Mouse (Mus musculus) midbrain, postnatal 0 days (tissue): ENCODE measurements around the gene Hif3a. TPM values are rescaled to one million over a fixed set of nuclear protein-coding genes. Genes with fewer than 3 reads are reported as not detected.

Experiments used
- ATAC-seq: fragments of 200-750 bp; cut with Nextera tagmentation; 2 replicates; pipeline ENCODE4 v1.8.0; 2017; ENCODE audit warnings: moderate number of reproducible peaks, mild to moderate bottlenecking, moderate TSS enrichment, moderate library complexity; ENCODE audit not compliant: low FRiP score
- DNase-seq: peaks from one replicate; pipeline ENCODE4 v3.0.0-alpha.2; 2015; ENCODE audit warnings: low spot score
- H3K27ac ChIP-seq: fragments of 300-500 bp; sonication (generic); 2 replicates; pipeline ENCODE4 v1.5.1; 2014; ENCODE audit warnings: low read depth, mild to moderate bottlenecking, low read length, mixed read lengths
- H3K27me3 ChIP-seq: fragments of 300-500 bp; sonication (generic); 2 replicates; pipeline ENCODE4 v1.6.1; 2014; ENCODE audit warnings: low read length, control low read depth, mixed read lengths; ENCODE audit not compliant: insufficient read depth
- H3K36me3 ChIP-seq: fragments of 300-500 bp; sonication (generic); 2 replicates; pipeline ENCODE4 v1.6.1; 2014; ENCODE audit warnings: low read length, control low read depth, mixed read lengths; ENCODE audit not compliant: insufficient read depth
- H3K4me1 ChIP-seq: fragments of 300-500 bp; sonication (generic); 2 replicates; pipeline ENCODE4 v1.6.1; 2014; ENCODE audit warnings: mild to moderate bottlenecking, control low read depth, antibody characterized with exemption, low read length, mixed read lengths; ENCODE audit not compliant: insufficient read depth
- H3K4me2 ChIP-seq: fragments of 300-500 bp; sonication (generic); 2 replicates; pipeline ENCODE4 v1.6.1; 2014; ENCODE audit warnings: low read depth, mild to moderate bottlenecking, low read length, mixed read lengths; ENCODE audit not compliant: poor library complexity, severe bottlenecking
- H3K4me3 ChIP-seq: fragments of 300-500 bp; sonication (generic); 2 replicates; pipeline ENCODE4 v1.5.1; 2014; ENCODE audit warnings: low read depth, mild to moderate bottlenecking, low read length, moderate library complexity
- H3K9ac ChIP-seq: fragments of 300-500 bp; sonication (generic); replicated peaks from 2 replicates; pipeline ENCODE4 v1.6.1; 2014; ENCODE audit warnings: mild to moderate bottlenecking, low read length, moderate library complexity, mixed read lengths; ENCODE audit not compliant: poor library complexity, severe bottlenecking
- H3K9me3 ChIP-seq: fragments of 300-500 bp; sonication (generic); 2 replicates; pipeline ENCODE4 v1.6.1; 2016; ENCODE audit warnings: low read length, control low read depth
- CTCF ChIP-seq: IDR thresholded peaks from 2 replicates; pipeline ENCODE4 v1.5.1; 2016; ENCODE audit warnings: antibody characterized with exemption, mild to moderate bottlenecking
- WGBS: fragments of 180-500 bp; shearing (Covaris S2); extraction: QIAGEN DNeasy Blood & Tissue Kit; methylation state at CpG from one replicate; pipeline ENCODE4 v1.1.7; 2014; 5-methylcytosine and 5-hydroxymethylcytosine counted together
- polyA plus RNA-seq: library from polyadenylated mRNA; unstranded; fragments of >200 nt; fragmentation: Nextera tagmentation; extraction: Ambion mirVana; gene quantifications from 2 replicates; pipeline ENCODE4 v1.2.1, GENCODE M21; 2015
- total RNA-seq: library from RNA; depleted of rRNA; stranded (reverse); fragments of >200 nt; gene quantifications from 2 replicates; pipeline ENCODE4 v1.2.3, GENCODE M21; 2014

The Hif3a gene
- total and polyA plus RNA-seq, 2 experiments from 2014 or later = 2.7 to 13.6 TPM

DNA sequence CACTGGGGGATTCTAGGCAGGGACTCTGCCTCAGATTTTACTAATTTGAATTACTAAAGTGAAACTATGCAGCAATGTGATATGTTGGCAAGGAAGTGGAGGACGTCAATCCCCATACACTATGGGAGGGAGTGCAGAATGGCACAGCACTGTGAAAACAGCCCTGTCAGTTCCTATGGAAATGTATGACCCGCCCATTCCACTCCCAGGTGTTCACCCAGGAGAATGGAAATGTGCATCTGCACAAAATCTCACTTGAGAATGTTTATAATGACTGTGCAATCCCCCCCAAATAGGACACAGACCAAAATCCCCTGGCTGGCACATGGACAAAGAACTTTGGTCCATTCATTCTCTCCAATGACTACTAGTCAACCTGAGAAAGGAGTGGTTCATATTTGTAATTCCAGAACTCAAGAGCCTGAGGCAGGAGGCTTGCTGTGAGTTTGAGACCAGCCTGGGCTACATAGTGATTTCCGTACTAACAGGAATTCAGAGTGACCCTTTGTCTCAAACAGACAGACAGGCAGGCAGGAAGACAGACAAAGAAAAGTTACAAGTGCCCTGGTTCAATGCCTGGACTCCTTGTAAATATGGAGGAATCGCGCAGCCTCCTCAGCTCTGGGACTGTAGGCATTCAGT is 15.1 kb downstream of the Hif3a start:
- no peak overlapping the region for H3K4me3 ChIP-seq
- H3K4me2 ChIP-seq = no peak overlapping the region
- TF ChIP-seq CTCF = no peak
- H3K27ac ChIP-seq = no peak overlapping the region
- ATAC-seq = no peak
- H3K27me3 ChIP-seq = no peaks in the 10 kb centered on the region
- no peaks in the 10 kb centered on the region for H3K4me1 ChIP-seq
- H3K9ac ChIP-seq = no peak overlapping the region
- 68% methylated on average over 5 of the region's 5 CpGs for WGBS
- H3K9me3 ChIP-seq = no peaks in the 10 kb centered on the region
- DNase-seq = no peak
- 0 out of 2 replicates have a peak, but pooled peaks cover 5% of the 10 kb centered on the region for H3K36me3 ChIP-seq

DNA sequence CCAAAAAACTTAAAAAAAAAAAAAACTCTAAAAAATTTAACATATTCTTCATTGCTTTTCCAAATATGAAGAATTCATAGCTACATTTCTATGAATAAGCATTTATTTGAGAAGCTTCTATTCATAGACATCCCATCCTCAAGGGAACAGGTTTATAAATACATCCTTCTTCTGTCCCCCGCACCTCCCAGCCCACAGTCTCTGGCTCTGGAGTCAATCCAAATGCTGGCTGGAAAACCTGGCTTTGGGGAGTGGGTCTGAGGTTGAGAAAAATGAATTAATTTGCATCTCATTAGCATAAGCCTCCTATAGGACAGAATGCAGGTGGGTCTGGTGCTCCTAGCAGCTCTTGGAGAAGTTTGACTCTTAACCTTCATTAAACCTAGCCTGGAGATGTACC is 16.5 kb downstream of the Hif3a start:
- no peak for TF ChIP-seq CTCF
- WGBS = 41% methylated on average over 1 of the region's 1 CpGs
- ATAC-seq = no peak
- H3K27ac ChIP-seq = no peak overlapping the region
- H3K4me3 ChIP-seq = no peak overlapping the region
- peak; percentile 41 for DNase-seq
- no peak overlapping the region for H3K4me2 ChIP-seq
- no peaks in the 10 kb centered on the region for H3K4me1 ChIP-seq
- H3K9ac ChIP-seq = no peak overlapping the region
- H3K36me3 ChIP-seq = 0 out of 2 replicates have a peak, but pooled peaks cover 5% of the 10 kb centered on the region
- H3K9me3 ChIP-seq = no peaks in the 10 kb centered on the region
- no peaks in the 10 kb centered on the region for H3K27me3 ChIP-seq

DNA sequence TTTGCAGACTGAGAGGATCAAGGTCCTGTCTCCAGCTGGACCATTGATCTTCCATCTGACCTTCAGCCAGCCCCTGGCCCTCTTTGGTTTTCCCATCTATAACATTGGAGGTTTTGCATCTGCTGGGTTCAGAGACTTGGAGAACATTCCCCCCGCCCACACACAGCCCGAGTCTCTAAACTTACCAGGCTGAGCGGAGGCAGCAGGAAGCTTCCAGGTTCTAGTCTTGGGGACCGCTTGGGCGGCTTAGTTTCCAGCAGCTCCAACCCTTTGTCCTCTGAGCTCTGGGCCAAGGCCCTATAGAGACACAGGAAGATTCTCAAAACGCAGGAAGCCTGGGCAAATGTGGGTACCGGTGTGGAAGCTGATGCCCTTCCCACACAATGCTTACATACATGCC is 22.9 kb downstream of the Hif3a start:
- 96% methylated on average over 7 of the region's 7 CpGs for WGBS
- H3K27me3 ChIP-seq = no peaks in the 10 kb centered on the region
- no peak overlapping the region for H3K9ac ChIP-seq
- no peaks in the 10 kb centered on the region for H3K9me3 ChIP-seq
- no peak overlapping the region for H3K27ac ChIP-seq
- ATAC-seq (no peak), DNase-seq (no peak)
- H3K4me1 ChIP-seq = no peaks in the 10 kb centered on the region
- TF ChIP-seq CTCF = no peak
- 0 out of 2 replicates have a peak, but pooled peaks cover 12% of the 10 kb centered on the region for H3K36me3 ChIP-seq
- H3K4me3 ChIP-seq = no peak overlapping the region
- H3K4me2 ChIP-seq = no peak overlapping the region

DNA sequence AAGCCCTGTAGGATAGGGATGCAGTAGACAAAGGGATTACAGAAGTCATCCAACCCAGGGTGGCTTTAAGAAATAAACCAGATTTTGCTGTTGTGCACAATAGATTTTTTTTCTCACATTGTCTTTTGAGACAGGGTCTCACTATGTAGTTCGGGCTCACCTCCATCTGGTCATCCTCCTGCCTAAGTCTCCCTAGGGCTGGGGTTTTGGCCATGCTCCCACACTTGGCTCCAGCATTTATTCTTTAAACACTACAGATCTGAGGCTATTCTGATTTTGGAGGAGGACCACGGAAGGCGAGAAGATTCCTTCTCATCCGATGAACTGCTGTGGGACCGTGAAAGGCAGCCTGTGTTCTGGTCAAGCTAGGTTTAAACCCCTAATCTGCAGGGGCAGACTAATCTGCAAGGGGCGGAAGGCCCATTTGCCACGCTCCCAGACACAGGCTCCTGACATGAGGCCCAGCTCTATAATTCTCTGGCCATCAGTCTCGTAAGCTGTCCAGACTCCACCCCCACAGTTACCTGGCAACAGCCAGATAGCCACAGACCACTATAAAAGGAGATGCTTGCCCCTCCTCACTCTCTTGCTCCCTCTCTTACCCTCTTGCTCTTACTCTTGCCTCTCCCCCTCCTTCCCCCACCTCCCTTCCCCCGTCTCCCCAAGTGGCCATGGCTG is 24.1 kb downstream of the Hif3a start:
- WGBS = 21% methylated on average over 9 of the region's 9 CpGs
- no peaks in the 10 kb centered on the region for H3K27me3 ChIP-seq
- H3K4me3 ChIP-seq = no peak overlapping the region
- no peak overlapping the region for H3K9ac ChIP-seq
- H3K4me1 ChIP-seq = no peaks in the 10 kb centered on the region
- DNase-seq (peak; percentile 74), ATAC-seq (0 out of 2 replicates have a peak, but pooled peaks have one; percentile 57)
- H3K27ac ChIP-seq = no peak overlapping the region
- no peak for TF ChIP-seq CTCF
- H3K4me2 ChIP-seq = no peak overlapping the region
- 0 out of 2 replicates have a peak, but pooled peaks cover 6% of the 10 kb centered on the region for H3K36me3 ChIP-seq
- no peaks in the 10 kb centered on the region for H3K9me3 ChIP-seq

DNA sequence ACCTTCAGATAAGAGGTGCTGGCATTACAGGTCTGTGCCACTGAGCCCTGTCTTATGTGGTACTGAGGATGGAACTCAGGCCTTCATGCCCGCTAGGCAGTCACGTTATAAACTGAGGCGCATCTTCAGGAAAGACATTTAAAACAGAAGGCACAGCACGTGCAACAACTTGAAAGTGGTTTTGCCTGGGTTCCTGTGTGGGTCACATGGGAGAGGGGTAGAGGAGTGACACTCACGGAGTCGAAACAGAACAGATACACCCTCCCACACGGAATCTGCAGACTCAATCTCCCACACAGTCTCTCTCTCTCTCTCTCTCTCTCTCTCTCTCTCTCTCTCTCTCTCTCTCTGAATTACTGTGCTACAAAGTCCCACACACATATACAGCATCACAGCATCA is 32.0 kb downstream of the Hif3a start:
- ATAC-seq (no peak), DNase-seq (no peak)
- 77% methylated on average over 7 of the region's 7 CpGs for WGBS
- Histone ChIP-seq H3K4me1 (peaks cover 12% of the 10 kb centered on the region), H3K27ac (no peak overlapping the region), H3K9me3 (no peaks in the 10 kb centered on the region), H3K4me3 (no peak overlapping the region), H3K4me2 (no peak overlapping the region), H3K9ac (no peak overlapping the region), H3K36me3 (no peaks in the 10 kb centered on the region), H3K27me3 (no peaks in the 10 kb centered on the region)
- TF ChIP-seq CTCF = no peak

DNA sequence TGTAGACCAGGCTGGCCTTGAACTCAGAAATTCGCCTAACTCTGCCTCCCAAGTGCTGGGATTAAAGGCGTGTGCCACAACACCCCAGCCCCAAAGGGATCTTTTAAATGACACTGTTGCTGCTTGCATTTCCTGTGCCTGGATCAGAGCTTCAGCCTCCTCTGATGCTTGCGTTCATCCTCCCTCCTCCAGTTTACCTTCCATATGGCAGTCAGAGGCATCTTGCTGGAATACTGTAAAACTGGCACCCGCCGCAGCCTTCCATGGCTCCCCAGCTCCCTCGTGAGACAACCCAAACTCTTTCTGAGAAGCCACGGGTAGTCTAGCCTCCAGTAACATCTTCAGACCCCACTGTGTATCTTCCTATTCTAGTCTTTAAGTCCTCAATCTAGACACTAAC is 33.3 kb downstream of the Hif3a start:
- no peak overlapping the region for H3K4me3 ChIP-seq
- peaks cover 12% of the 10 kb centered on the region for H3K4me1 ChIP-seq
- H3K4me2 ChIP-seq = no peak overlapping the region
- no peak overlapping the region for H3K9ac ChIP-seq
- H3K27ac ChIP-seq = no peak overlapping the region
- ATAC-seq (no peak), DNase-seq (no peak)
- TF ChIP-seq CTCF = no peak
- no peaks in the 10 kb centered on the region for H3K9me3 ChIP-seq
- WGBS = 73% methylated on average over 7 of the region's 7 CpGs
- no peaks in the 10 kb centered on the region for H3K36me3 ChIP-seq
- no peaks in the 10 kb centered on the region for H3K27me3 ChIP-seq
